Mouse (Mus musculus) layer of hippocampus, adult 8-10 months (tissue): ENCODE results near the gene Relb. TPM values are rescaled to one million over a fixed set of nuclear protein-coding genes. Genes with fewer than 3 reads are reported as not detected.
A peak's percentile ranks its signal among the peaks of the same experiment; 100 is the strongest.

Experiments used
- DNase-seq, 2 experiments: peaks; one replicate each; pipeline ENCODE4 v3.0.0; 2022; ENCODE audit warnings: low spot score in 2 of 2
- total RNA-seq, 4 experiments: library from RNA; stranded (reverse); gene quantifications; 2 replicates each; pipeline ENCODE4 v1.2.4; 2022

Relb gene
- 10 to 100 TPM in 2 of 4 experiments, 1 to 10 TPM in 2; 8.3 to 11.2 (median 10.5) TPM for total RNA-seq

DNA sequence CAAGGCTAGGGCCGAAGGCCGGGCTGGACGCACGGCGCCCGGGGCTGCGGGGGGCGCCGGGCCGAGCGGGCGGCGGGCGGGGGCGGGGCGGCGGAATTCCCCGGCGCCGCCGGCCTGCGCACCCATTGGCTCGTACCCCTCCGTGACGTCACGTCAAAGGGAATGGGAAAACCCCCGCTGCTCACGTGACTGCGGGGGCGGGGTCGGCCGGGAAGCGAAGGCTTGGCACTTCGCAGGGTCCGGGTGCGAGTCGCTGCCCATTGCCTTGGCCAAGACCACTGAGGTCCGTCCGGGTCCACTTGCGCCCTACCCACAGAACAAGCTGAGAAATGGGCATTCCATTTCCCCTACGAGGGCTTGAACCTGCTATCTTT is at the start of gene Relb:
Relb (minus strand) TSS at position 78 of the 374 bp plus-strand sequence.
- peak; percentile 77 to 87 for DNase-seq

DNA sequence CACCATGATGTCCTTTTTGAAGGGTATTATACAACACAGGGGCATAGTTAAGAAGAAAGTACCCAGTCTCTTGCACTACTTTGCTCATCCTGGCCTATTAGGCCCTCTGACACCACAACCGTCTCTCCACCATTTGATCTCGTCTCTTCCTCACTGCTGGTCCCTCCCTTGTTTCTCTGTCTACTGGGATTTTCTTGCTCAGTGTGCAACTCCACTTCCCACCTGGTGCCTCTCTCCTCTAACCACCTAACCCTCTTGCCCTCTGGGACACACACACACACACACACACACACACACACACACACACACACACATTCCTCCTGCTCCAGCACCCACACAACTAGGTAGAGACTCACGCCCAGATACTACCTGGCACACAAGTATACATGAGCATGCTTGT is 49.7 kb upstream of the Relb start:
- DNase-seq: no peak

DNA sequence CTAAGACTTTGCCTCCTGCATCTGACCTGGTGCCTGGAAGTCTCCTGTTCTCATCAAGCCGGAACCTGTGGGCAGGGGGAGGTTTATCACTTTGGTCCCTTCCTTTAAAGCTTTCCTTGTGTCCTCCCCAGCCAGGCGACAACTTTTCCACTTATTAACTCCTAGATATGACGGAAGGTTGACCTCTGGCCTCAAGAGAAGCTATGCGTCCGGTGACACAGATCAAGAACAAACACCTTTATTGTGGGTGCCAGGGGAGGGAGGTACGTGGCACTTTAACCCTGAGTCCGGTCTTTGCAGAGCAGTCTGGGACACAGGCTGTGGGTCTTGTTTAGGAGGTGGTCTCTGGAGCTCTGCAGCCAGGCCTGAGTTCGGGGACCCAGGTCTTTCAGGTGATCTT is 48.6 kb upstream of the Relb start, which contains the start of gene Apoc2:
Apoc2 (minus strand) TSS at position 70 of the 400 bp plus-strand sequence.
- no peak for DNase-seq

DNA sequence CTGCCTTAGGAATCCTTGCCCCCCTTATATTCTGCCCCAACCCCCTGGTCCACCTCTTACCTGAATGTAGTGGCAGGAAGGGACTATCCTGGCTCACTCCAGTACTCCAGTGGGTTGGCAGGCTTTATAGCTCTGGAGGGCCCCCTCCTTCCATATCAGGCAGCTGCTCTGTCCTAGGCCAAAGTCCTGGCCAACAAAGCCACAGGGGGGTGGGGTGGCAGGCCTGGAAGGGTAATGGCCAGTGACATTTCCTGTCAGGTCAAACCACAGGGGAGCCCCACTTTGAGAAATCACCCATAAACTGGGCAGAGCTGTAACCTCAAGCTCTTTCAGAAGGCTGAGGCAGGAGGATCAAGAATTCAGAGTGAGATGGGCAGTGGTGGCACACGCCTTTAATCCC is 47.4 kb upstream of the Relb start:
- no peak for DNase-seq

DNA sequence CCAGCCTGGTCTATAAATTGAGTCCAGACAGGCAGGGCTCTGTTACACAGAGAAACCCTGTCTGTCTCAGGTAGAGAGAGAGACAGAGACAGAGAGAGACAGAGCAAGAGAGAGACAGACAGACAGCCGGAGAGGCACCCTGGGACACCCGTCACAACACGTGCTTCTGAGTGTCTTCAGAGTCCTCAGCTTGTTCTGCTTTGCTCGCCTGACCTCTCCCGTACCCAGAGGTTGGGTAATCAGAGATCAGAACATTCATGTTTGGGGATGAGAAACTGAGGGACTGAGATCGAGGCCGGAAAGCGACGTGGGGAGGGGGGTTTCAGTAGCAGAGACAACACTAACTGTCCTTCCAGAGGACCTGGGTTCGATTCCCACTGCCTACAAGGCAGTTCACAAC is 46.6 kb upstream of the Relb start:
- no peak for DNase-seq

DNA sequence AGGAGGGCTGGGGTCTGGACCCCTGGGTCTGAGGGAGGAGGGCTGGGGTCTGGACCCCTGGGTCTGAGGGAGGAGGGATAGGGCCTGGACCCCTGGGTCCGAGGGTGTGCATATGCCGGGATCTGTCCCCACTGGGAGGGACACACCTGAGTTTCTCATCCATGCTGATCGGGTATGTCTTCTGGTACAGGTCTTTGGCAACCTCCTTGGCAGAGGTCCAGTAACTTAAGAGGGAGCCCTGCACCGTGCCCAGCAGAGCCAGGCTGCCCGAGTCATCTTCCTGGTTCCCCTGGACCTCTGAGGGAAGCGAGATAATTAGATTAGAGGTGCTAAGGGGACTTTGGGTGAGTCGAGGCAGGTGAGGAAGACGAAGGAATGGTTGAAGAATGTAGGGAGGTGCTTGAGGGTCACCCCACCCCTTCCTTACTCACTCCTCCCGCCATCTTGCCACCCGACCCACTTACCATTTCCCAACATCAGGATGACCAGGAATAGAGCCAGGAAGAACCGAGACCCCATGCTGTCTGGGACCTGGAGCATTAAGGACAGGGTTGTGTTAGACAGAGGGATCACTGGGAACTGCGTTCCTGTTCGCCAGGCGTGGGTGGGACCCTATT is 44.0 kb upstream of the Relb start:
- no peak for DNase-seq

DNA sequence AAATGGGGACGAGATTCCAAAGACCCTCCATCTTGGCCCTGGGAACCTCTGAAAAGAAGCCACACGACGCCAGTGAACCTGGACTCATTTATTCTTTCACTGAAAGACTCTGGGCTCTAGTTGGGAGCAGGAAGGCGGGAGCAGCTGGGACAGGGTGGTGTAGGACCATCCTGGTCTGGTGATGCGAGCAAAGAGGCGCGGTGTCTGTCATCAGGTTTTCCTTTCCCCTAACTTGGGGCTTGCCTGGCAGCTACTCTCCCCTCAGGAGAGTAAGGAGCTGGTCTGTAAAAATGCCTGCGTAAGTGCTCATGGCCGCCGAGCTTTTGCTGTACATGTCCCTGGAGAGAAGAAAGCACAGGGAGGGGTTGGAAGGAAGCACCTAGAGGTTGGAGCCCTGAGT is 42.3 kb upstream of the Relb start:
- no peak for DNase-seq

DNA sequence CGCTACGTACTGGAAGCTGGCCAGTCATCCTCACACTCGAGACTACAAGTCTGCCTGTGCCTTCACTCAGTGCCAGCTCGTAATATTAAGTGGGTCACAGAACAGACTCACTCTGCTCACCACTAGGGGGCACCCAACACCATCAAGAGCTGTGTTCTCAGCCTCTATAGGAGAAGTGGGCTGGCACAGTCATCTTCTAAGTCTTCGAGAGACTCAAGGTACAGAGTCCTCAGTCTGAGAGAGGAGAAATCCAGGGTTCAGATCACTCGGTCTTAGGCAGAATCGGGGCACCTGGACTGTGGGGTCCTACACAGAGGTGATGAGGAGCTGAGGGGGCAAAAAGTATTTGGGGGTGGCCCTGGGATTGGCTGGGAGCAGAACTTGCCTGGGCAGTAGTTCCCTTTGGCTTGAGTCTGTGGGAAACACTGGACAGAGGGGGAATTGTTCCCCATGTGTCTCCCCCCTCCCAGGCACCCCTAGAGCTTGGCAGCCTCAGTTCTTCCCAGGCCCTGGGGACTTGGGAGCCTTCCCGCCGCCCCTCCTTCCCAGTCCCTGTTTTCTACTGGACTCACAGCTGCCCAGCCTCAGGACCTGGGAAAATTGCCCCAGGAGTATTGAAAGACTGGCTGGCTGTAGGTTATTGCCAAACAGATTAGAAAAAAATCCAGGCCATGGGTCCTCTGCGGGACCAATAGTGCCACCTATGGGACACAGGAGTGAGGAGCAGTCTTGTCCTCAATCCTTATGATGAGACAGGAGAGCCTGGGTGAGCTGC is 39.9 kb upstream of the Relb start:
- peak; percentile 94 to 96 for DNase-seq

DNA sequence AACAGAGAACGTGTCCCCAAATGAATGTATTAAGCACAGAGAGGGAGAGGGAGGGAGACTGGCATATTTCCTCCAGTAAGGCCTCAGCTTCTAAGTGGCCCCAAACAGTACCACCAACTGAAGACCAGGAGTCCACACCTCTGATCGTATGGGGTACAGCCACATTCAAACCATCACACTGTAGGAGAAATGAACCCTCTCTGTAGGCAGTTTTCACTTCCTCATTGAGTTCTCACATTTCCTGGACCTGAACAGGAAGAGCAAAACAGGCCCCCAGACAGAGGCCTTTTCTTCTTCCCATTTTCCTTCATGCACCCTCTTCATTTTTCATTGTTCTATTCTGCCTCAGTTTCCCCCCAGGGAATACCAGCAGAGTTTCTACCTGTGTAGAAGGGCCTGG is 38.2 kb upstream of the Relb start:
- no peak for DNase-seq

DNA sequence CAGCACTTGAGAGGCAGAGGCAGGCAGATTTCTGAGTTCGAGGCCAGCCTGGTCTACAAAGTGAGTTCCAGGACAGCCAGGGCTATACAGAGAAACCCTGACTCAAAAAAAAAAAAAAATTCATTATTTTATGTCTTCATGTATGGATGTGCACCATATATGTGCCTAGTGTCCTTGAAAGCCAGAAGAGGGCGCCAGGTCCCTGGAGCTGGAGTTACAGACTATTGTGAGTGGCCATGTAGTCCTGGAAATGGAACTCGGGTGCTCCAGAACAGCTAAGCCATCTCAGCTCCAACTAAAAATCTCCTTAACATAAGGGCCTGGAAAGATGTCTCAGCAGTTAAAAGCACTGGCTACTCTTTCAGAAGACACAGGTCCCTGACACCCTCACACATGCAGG is 37.5 kb upstream of the Relb start:
- no peak for DNase-seq

DNA sequence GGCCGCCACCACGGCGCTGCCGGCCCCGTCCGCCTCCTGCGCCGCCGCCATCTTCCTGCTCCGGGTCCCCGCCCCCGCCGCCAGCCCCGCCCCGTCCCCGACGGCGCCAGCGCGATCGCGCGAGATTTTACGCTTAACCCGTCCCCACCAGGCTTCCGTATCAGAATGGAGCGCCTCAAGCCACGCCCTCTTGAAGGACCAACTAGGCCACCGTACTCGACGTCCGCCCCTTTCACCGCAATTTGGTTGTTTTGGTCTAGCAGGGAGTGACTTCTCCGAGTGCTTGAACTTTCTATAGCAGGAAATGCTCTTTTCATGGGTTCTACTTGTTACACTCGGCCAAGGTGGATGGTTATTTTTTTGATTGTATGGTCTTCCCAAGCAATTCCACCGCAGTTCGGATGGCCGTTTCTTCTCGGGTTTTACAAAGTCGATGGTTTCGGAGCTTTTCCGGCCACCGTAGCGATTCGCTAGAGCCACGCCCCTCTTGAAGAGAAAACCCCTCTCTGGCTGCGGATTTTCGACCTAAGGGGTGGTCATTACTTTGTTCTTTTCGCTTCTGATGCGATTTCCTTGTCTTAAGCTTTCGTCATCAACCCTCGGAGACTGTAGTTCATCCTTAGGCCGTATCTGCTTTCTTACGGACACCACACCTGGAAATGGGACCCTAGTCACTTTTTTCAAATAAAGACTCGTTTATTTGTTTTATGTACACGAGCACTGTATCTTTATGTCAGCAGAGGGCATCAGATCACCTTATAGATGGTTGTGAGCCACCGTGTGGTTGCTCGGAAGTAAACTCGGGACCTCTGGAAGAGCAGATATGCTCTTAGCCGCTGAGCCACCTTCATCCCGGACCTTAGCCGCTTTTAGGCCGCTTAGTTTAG is 36.0 kb upstream of the Relb start, which contains the start of gene Clptm1:
Clptm1 (minus strand) TSS at position 79 of the 887 bp plus-strand sequence.
- DNase-seq: peak; percentile 96 to 98

DNA sequence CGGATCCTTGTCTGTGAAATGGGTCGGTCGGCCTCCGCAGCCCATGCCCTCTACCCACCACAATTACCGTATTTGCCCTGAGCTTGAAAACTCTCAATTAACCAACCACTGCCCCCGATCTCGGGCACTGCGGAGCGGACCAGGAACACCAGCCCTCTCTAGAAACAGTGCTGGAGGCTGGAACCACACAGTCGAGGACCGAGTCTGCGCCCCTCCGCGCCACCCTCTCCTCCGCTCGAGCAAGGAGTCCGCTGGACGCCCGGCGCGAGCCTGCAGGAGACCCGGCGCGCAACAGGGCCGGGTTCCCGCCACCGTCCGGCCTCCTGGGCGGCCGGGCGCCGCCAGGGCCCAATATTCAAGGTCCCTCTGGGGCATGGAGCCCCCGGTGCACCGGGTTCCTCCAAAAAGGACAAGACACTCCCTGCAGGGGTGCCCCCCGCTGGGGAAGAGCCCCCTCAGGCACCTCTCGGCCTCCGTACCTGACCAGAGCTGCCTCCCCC is 35.3 kb upstream of the Relb start:
- DNase-seq: no peak

DNA sequence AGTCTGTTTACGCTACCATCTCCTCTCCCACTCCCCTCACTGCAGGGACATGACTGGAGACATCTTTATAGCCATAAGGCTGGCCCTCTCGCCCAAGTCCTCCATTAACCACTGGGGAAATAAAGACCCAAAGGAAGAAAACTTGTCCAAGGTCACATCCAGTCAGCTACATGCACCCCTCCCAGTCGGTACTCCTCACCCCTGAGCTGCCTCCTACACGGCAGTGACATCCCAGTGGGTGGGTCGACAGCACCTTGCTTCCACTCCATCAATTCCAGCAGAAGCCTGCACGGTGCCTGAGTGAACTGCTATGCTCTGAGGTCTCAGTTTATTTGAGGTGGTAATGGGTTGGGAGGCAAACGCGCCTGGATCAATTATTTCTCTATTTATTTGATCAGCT is 34.7 kb upstream of the Relb start:
- no peak for DNase-seq

DNA sequence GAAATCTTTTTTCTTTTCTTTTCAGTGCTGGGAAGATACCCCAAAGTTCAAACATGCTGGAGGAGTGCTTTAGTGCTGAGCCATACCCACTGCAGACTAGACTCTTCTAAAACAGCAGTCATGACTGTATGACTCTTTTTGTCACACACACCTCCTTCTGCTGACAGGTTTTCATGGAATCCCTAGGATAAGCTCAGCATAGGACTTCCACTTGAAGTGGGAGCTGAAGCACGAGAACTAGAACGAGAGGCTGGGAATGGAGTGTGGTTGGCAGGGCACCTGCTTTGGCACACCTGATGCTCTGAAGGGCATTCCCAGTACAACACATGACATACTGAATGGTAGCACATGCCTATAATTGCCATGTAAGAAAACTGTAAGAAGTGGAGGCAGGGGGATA is 23.4 kb upstream of the Relb start:
- DNase-seq: no peak

DNA sequence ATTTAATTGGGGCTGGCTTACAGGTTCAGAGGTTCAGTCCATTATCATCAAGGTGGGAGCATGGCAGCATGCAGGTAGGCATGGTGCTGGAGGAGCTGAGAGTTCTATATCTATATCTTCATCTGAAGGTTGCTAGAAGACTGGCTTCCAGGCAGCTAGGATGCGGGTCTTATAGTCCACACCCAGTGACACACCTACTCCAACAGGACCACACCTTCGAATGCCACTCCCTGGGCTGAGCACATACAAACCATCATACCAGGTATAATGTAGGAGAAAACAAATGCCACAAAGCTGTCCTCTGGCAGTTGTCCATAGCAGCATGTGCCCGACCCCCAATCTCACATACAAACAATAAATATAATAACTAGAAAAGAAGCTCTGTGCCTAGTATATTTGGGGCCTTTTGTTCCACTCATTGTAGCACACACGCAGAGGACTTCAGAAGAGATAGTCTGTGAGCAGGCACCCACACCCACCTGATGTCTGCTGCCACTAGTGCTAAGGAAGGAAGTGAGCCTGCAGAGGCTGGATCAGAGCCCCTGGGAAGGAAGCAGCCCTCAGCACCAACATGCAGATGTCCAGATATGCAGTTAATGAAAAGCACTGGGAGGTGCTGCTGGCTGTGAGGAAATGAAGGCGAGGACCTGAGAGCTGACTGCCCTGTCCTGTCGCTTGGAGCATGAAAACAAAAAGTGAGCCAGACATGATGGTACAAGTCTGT is 22.0 kb upstream of the Relb start:
- no peak for DNase-seq

DNA sequence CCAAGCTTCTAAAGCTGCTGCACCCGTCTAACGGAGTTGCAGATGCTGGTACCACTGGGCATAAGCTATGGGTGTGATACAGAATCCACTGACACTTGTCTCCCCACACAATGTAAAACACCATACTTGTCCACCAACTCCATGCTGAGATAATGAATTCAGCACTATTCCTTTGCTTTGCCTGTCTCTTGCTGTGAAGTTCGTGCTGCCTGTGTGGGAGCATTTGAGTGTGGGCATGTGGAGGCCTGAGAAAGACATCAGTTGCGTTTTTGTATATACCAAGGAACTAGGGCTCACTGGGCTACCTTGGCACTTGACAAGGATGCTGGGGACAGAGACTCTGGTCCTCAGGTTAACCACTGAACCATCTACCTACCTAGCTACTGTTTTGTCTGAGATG is 12.0 kb upstream of the Relb start:
- DNase-seq: no peak

DNA sequence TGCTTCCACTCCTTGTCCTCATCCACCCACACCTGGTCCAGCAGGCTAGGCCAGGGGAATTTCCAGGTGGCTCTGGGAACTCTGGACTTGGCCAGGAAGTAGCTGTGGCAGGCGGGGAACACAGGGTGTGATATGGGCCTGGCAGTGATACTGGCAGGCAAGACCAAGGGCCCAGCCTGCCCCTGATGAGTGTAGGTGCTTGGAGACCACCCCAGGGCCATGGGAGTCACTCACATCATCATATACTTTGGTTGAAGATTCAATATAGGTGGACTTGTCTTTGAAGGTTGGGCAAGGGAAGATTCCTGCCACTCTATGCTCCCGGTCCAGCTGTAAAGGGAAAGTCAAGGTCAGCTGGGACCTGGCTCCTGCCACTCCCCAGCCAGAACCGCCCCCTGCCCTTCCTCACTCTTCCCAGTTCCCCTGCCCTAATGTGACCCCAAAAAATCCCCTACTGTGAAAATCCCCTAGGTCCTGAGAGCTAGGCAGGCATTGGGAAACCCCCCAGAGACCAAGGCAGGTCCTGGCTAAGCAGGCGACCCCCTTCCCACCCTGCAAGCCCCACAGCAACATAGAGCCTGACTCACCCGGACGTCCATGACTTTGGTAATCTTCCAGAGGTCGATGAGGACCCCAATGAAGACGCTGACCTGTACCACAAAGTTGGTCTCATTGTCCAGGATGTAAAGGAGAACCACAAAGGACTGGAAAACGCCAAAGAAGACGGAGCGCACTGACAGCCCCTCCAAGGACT is 6.0 kb upstream of the Relb start:
- DNase-seq: no peak

DNA sequence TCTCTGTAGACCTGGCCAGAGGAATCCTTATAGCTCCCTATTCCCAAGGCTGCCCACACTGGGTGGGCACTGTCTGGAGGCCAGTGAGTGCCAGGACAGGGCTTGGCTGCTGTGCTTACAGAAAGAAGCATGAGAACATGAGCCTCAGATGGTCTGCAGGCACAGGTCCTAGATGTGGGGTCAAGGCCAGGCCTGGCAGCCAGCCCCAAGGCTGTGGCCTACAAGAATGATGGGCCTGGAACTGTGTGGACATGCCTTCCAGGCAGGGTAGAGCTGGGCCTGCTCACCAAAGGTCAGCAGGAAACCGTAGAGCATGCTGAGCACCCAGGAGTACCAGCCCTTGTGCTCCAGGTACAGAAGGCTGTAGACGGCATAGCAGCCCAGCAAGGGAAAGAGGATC is 5.4 kb upstream of the Relb start:
- DNase-seq: no peak

DNA sequence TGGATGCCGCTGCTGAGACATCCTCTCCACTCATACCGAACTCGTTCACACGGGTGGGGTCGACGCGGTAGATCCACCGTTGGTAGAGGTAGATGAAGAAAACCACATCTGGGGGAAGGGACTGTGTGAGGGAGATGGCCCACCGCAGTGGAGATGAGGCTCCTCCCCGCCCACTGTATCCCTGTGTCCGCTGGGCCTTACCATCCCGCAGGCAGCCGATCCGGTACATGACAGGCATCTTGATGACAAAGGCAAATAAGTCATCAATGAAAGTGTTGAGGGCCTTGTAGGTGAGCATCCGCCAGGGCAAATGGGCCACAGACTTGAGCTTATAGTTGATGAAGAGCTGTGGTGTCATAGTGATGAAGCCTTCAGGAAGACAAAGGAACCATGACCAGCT is 4.6 kb upstream of the Relb start:
- no peak for DNase-seq

DNA sequence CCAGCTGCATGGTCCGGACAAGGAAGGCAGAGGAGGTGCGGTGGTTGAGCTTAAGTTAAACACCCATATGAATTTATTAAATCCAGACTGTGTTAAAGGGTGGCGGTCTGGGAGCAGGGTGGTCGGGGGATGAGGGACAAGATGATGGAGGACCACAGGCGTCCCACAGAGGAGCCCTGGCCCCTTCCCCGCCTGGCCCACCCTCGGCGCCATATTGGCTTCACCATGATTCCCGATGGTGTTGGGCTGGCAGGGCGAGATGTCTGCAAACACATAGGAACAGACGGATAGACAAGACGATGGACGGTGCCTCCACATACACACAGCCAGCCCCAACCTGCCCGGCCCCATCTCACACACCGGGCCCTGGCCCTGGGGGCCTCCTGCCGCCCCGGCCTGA is 4.0 kb upstream of the Relb start:
- no peak for DNase-seq

DNA sequence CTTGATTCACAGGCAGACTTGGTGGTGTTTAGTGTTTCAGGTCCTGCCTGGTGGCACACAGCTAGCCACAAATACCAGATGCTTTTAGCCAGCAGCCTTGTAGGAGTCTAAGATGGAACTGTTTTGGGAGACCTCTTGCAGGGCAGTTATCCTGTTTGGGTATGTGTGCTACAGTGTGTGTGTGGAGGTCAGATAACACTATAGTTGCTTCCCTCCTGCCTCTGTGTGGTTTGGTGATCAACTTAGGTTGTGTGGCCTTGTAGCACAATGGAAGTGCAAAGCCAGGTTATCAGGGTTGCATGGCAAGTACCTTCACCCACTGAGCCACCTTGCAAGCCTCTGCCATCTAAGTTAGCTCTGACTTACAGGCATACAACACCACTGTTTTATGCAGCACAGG is 3.5 kb upstream of the Relb start:
- DNase-seq: no peak
